Mouse (Mus musculus): ENCODE results near the gene Atp13a2. TPM values are rescaled to one million over a fixed set of nuclear protein-coding genes. Genes with fewer than 3 reads are reported as not detected.

The Atp13a2 gene
- total and polyA plus RNA-seq, 2 experiments = 13.3 to 34.0 TPM

- H3K36me3 ChIP-seq (ENCODE audit: control insufficient read depth, insufficient read depth, low read length) = no peaks in the 10 kb centered on the region
- DNase-seq (ENCODE audit: extremely low read depth, low read depth, low spot score) = no peak
- H3K4me3 ChIP-seq (ENCODE audit: insufficient read depth, low read depth, low read length) = no peak overlapping the region
- no peaks in the 10 kb centered on the region for H3K27me3 ChIP-seq (ENCODE audit: control insufficient read depth, insufficient read depth, low read length)
- TF ChIP-seq POLR2A (IDR thresholded peaks at IDR 0.05; ENCODE audit: extremely low read depth, insufficient read depth, low read length) (no peak), CTCF (IDR thresholded peaks at IDR 0.05; ENCODE audit: low read depth, low read length) (no peak)
- WGBS = 86% methylated on average over 27 of the region's 27 CpGs
- no peaks in the 10 kb centered on the region for H3K79me2 ChIP-seq (ENCODE audit: control insufficient read depth, insufficient read depth, low read length)
- H3K27ac ChIP-seq (replicated peaks; ENCODE audit: insufficient read depth, low read depth, low read length) = no peak overlapping the region
- no peaks in the 10 kb centered on the region for H3K4me1 ChIP-seq (ENCODE audit: control insufficient read depth, insufficient read depth, low read length)
- H3K9ac ChIP-seq (ENCODE audit: low read depth, low read length) = no peak overlapping the region
These were observed 47.2 kb downstream of the Atp13a2 start for GRCm38 (mm10) chr4:141033606-141034549.

GRCm38 (mm10) chr4:141041117-141041516 is 54.4 kb downstream of the Atp13a2 start:
- WGBS = 67% methylated on average over 12 of the region's 12 CpGs
- H3K9ac ChIP-seq (ENCODE audit: low read depth, low read length) = no peak overlapping the region
- no peaks in the 10 kb centered on the region for H3K27me3 ChIP-seq (ENCODE audit: control insufficient read depth, insufficient read depth, low read length)
- H3K79me2 ChIP-seq (ENCODE audit: control insufficient read depth, insufficient read depth, low read length) = no peaks in the 10 kb centered on the region
- H3K36me3 ChIP-seq (ENCODE audit: control insufficient read depth, insufficient read depth, low read length) = no peaks in the 10 kb centered on the region
- H3K4me1 ChIP-seq (ENCODE audit: control insufficient read depth, insufficient read depth, low read length) = no peaks in the 10 kb centered on the region
- TF ChIP-seq POLR2A (IDR thresholded peaks at IDR 0.05; ENCODE audit: extremely low read depth, insufficient read depth, low read length) (no peak), CTCF (IDR thresholded peaks at IDR 0.05; ENCODE audit: low read depth, low read length) (no peak)
- H3K27ac ChIP-seq (replicated peaks; ENCODE audit: insufficient read depth, low read depth, low read length) = no peak overlapping the region
- no peak for DNase-seq (ENCODE audit: extremely low read depth, low read depth, low spot score)
- no peak overlapping the region for H3K4me3 ChIP-seq (ENCODE audit: insufficient read depth, low read depth, low read length)

GRCm38 (mm10) chr4:141044816-141045215 is 58.1 kb downstream of the Atp13a2 start:
- H3K9ac ChIP-seq (ENCODE audit: low read depth, low read length) = no peak overlapping the region
- no peaks in the 10 kb centered on the region for H3K27me3 ChIP-seq (ENCODE audit: control insufficient read depth, insufficient read depth, low read length)
- TF ChIP-seq CTCF (IDR thresholded peaks at IDR 0.05; ENCODE audit: low read depth, low read length) = peak; percentile 88
- TF ChIP-seq POLR2A (IDR thresholded peaks at IDR 0.05; ENCODE audit: extremely low read depth, insufficient read depth, low read length) = no peak
- H3K4me1 ChIP-seq (ENCODE audit: control insufficient read depth, insufficient read depth, low read length) = no peaks in the 10 kb centered on the region
- H3K4me3 ChIP-seq (ENCODE audit: insufficient read depth, low read depth, low read length) = no peak overlapping the region
- no peaks in the 10 kb centered on the region for H3K79me2 ChIP-seq (ENCODE audit: control insufficient read depth, insufficient read depth, low read length)
- no peaks in the 10 kb centered on the region for H3K36me3 ChIP-seq (ENCODE audit: control insufficient read depth, insufficient read depth, low read length)
- WGBS = 27% methylated on average over 8 of the region's 8 CpGs
- H3K27ac ChIP-seq (replicated peaks; ENCODE audit: insufficient read depth, low read depth, low read length) = no peak overlapping the region
- no peak for DNase-seq (ENCODE audit: extremely low read depth, low read depth, low spot score)

GRCm38 (mm10) chr4:141048810-141049475 is 62.3 kb downstream of the Atp13a2 start:
- H3K79me2 ChIP-seq (ENCODE audit: control insufficient read depth, insufficient read depth, low read length) = no peaks in the 10 kb centered on the region
- H3K36me3 ChIP-seq (ENCODE audit: control insufficient read depth, insufficient read depth, low read length) = no peaks in the 10 kb centered on the region
- no peaks in the 10 kb centered on the region for H3K27me3 ChIP-seq (ENCODE audit: control insufficient read depth, insufficient read depth, low read length)
- DNase-seq (ENCODE audit: extremely low read depth, low read depth, low spot score) = no peak
- H3K4me3 ChIP-seq (ENCODE audit: insufficient read depth, low read depth, low read length) = no peak overlapping the region
- no peak overlapping the region for H3K9ac ChIP-seq (ENCODE audit: low read depth, low read length)
- no peak for TF ChIP-seq CTCF (IDR thresholded peaks at IDR 0.05; ENCODE audit: low read depth, low read length)
- TF ChIP-seq POLR2A (IDR thresholded peaks at IDR 0.05; ENCODE audit: extremely low read depth, insufficient read depth, low read length) = no peak
- no peak overlapping the region for H3K27ac ChIP-seq (replicated peaks; ENCODE audit: insufficient read depth, low read depth, low read length)
- WGBS = 94% methylated on average over 17 of the region's 17 CpGs
- no peaks in the 10 kb centered on the region for H3K4me1 ChIP-seq (ENCODE audit: control insufficient read depth, insufficient read depth, low read length)

- Histone ChIP-seq H3K36me3 (ENCODE audit: control insufficient read depth, insufficient read depth, low read length) (no peaks in the 10 kb centered on the region), H3K79me2 (ENCODE audit: control insufficient read depth, insufficient read depth, low read length) (no peaks in the 10 kb centered on the region), H3K27ac (replicated peaks; ENCODE audit: insufficient read depth, low read depth, low read length) (no peak overlapping the region), H3K27me3 (ENCODE audit: control insufficient read depth, insufficient read depth, low read length) (no peaks in the 10 kb centered on the region), H3K4me1 (ENCODE audit: control insufficient read depth, insufficient read depth, low read length) (no peaks in the 10 kb centered on the region), H3K9ac (ENCODE audit: low read depth, low read length) (no peak overlapping the region), H3K4me3 (ENCODE audit: insufficient read depth, low read depth, low read length) (no peak overlapping the region)
- no peak for TF ChIP-seq CTCF (IDR thresholded peaks at IDR 0.05; ENCODE audit: low read depth, low read length)
- no peak for TF ChIP-seq POLR2A (IDR thresholded peaks at IDR 0.05; ENCODE audit: extremely low read depth, insufficient read depth, low read length)
- whole genome bisulfite sequencing = 77% methylated on average over 4 of the region's 4 CpGs
- no peak for DNase-seq (ENCODE audit: extremely low read depth, low read depth, low spot score)
These were observed 62.8 kb downstream of the Atp13a2 start for GRCm38 (mm10) chr4:141049476-141049835.
